Mouse (Mus musculus) heart, embryonic 14.5 days (tissue): ENCODE data around the gene Usp7. TPM values are rescaled to one million over a fixed set of nuclear protein-coding genes. Genes with fewer than 3 reads are reported as not detected.
"Not testable (repeated sequence)": the region's sequence is repeated elsewhere in the genome, so short reads cannot be mapped to it uniquely, and the experiment has no call there.

Source experiments
- ATAC-seq: fragments of 200-750 bp; cut with Nextera tagmentation; 2 replicates; pipeline ENCODE4 v1.8.0; 2017; ENCODE audit warnings: low read depth, moderate TSS enrichment; ENCODE audit not compliant: insufficient number of reproducible peaks, insufficient read depth, low FRiP score
- H3K27ac ChIP-seq, 2 experiments: fragments of 200-500 bp in 1 of 2; fragments of 300-500 bp in 1 of 2; sonication (generic) in 1 of 2; replicated peaks in 1 of 2; 2 replicates each; pipeline ENCODE4 v1.5.1; 2012 to 2014; ENCODE audit warnings: low read depth in 2 of 2, low read length in 2 of 2, control low read depth in 1 of 2, mild to moderate bottlenecking in 1 of 2, mixed read lengths in 1 of 2; ENCODE audit not compliant: control insufficient read depth in 1 of 2, insufficient read depth in 1 of 2
- H3K27me3 ChIP-seq: fragments of 300-500 bp; sonication (generic); 2 replicates; pipeline ENCODE4 v1.6.1; 2014; ENCODE audit warnings: mild to moderate bottlenecking, low read length, control low read depth; ENCODE audit not compliant: control insufficient read depth, insufficient read depth
- H3K36me3 ChIP-seq: fragments of 300-500 bp; sonication (generic); 2 replicates; pipeline ENCODE4 v1.6.1; 2014; ENCODE audit warnings: mild to moderate bottlenecking, control low read depth, low read length, mixed read lengths; ENCODE audit not compliant: control insufficient read depth, insufficient read depth
- H3K4me1 ChIP-seq, 2 experiments: fragments of 200-500 bp in 1 of 2; fragments of 300-500 bp in 1 of 2; sonication (generic) in 1 of 2; 2 replicates each; pipeline ENCODE4 v1.6.1; 2012 to 2014; ENCODE audit warnings: low read length in 2 of 2, control low read depth in 1 of 2, mixed read lengths in 1 of 2; ENCODE audit not compliant: control insufficient read depth in 2 of 2, insufficient read depth in 2 of 2
- H3K4me2 ChIP-seq: fragments of 300-500 bp; sonication (generic); 2 replicates; pipeline ENCODE4 v1.6.1; 2014; ENCODE audit warnings: mild to moderate bottlenecking, low read length
- H3K4me3 ChIP-seq, 2 experiments: fragments of 200-500 bp in 1 of 2; fragments of 300-500 bp in 1 of 2; sonication (generic) in 1 of 2; 2 replicates each; pipeline ENCODE4 v1.5.1; 2012 to 2014; ENCODE audit warnings: low read length in 2 of 2, mild to moderate bottlenecking in 2 of 2, control low read depth in 1 of 2, low read depth in 1 of 2, moderate library complexity in 1 of 2; ENCODE audit not compliant: control insufficient read depth in 1 of 2, insufficient read depth in 1 of 2
- H3K9ac ChIP-seq: fragments of 300-500 bp; sonication (generic); 2 replicates; pipeline ENCODE4 v1.6.1; 2014; ENCODE audit warnings: mild to moderate bottlenecking, low read length
- H3K9me3 ChIP-seq: fragments of 300-500 bp; sonication (generic); 2 replicates; pipeline ENCODE4 v1.6.1; 2016; ENCODE audit warnings: low read length, control low read depth; ENCODE audit not compliant: control insufficient read depth
- WGBS: fragments of 180-500 bp; shearing (Covaris S2); extraction: QIAGEN DNeasy Blood & Tissue Kit; methylation state at CpG from one replicate; pipeline ENCODE4 v1.1.7; 2014; 5-methylcytosine and 5-hydroxymethylcytosine counted together
- polyA plus RNA-seq: library from polyadenylated mRNA; unstranded; fragments of >200 nt; fragmentation: Nextera tagmentation; extraction: Ambion mirVana; gene quantifications from 2 replicates; pipeline ENCODE4 v1.2.1, GENCODE M21; 2014

Usp7 gene
- polyA plus RNA-seq, 1 experiment from 2014 or later = 28.3 TPM

- no peak for ATAC-seq
- Histone ChIP-seq H3K9ac (no peak overlapping the region), H3K4me3 (no peak overlapping the region), H3K36me3 (no peaks in the 10 kb centered on the region), H3K4me1 (no peaks in the 10 kb centered on the region; a peak in 1 of 4 replicates), H3K9me3 (no peaks in the 10 kb centered on the region), H3K27ac (no peak overlapping the region), H3K4me2 (no peak overlapping the region), H3K27me3 (no peaks in the 10 kb centered on the region)
- WGBS = 87% methylated on average over 2 of the region's 2 CpGs
These were observed 10.4 kb downstream of the Usp7 start for GRCm38 (mm10) chr16:8781660-8782059.

DNA sequence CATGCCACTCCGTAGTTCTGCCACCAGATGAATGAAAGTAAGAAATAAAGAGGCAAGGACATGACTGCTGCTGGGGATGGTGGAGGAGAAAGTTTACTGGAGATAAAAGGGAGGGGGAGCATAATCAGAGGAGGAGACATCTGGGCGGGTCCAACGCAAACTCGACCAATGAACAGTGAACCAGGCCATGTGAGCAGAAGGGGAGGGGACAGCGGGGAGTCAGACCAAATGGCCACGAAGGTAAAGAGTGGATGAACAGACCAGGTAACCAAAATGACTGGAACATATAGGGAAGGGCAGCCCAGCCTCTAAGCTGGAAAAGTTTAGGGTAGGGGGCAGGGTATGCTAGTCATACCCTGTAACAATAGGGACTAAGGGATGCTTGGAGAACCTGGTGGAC lies 10.9 kb downstream of the Usp7 start:
- H3K4me1 ChIP-seq = no peaks in the 10 kb centered on the region; a peak in 1 of 4 replicates
- no peaks in the 10 kb centered on the region for H3K36me3 ChIP-seq
- ATAC-seq = no peak
- H3K9ac ChIP-seq = no peak overlapping the region
- H3K27me3 ChIP-seq = no peaks in the 10 kb centered on the region
- H3K4me3 ChIP-seq = no peak overlapping the region
- H3K4me2 ChIP-seq = no peak overlapping the region
- WGBS = 60% methylated on average over 6 of the region's 6 CpGs
- H3K27ac ChIP-seq = no peak overlapping the region
- H3K9me3 ChIP-seq = no peaks in the 10 kb centered on the region

- 39% methylated on average over 3 of the region's 3 CpGs for WGBS
- H3K4me1 ChIP-seq = no peaks in the 10 kb centered on the region; a peak in 1 of 4 replicates
- ATAC-seq = no peak
- no peaks in the 10 kb centered on the region for H3K9me3 ChIP-seq
- H3K9ac ChIP-seq = no peak overlapping the region
- no peak overlapping the region for H3K4me2 ChIP-seq
- H3K27ac ChIP-seq = no peak overlapping the region
- H3K36me3 ChIP-seq = no peaks in the 10 kb centered on the region
- no peak overlapping the region for H3K4me3 ChIP-seq
- H3K27me3 ChIP-seq = no peaks in the 10 kb centered on the region
These were observed 11.9 kb downstream of the Usp7 start for GRCm38 (mm10) chr16:8780187-8780586.

DNA sequence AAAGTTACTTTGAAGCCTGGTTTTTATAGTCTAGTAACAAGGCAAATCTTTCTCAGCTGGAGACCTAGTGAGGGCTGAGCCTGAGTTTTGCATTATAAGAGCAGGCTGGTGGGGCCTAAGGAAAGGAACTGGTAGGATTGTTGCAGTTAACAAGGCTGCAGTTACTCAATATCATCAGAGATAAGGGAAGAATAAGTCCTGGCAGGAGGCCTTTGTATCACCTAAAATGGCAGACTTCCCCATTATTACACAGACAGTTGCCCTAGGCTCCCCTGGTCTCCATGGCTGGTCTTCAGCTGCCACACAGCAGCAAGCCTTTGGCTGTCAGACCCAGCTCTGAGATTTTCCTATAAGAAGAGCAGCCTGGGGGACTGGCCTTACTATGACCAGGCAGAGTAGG lies 13.4 kb downstream of the Usp7 start:
- no peak for ATAC-seq

DNA sequence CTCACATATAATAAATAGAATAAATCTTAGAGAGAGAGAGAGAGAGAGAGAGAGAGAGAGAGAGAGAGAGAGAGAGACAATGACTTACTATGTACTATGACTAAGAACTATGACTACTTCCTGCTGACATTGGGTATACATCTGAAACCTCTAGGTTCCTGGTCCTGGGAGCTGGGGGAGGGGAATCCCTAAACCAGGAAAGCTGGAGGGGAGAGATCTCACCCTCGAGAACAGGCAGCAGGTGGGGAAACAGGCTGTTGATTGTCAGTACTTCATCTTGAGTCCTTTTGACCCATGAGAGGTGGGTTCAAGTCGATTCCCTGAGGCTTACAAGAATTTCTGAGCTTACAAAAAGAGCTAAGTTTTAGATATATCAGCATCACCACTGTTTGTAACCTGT lies 14.9 kb downstream of the Usp7 start:
- H3K27me3 ChIP-seq = no peaks in the 10 kb centered on the region
- no peak overlapping the region for H3K4me2 ChIP-seq
- H3K36me3 ChIP-seq = no peaks in the 10 kb centered on the region
- H3K9ac ChIP-seq = no peak overlapping the region
- no peak for ATAC-seq
- no peak overlapping the region for H3K27ac ChIP-seq
- no peaks in the 10 kb centered on the region for H3K9me3 ChIP-seq
- H3K4me3 ChIP-seq = no peak overlapping the region
- no peaks in the 10 kb centered on the region; a peak in 1 of 4 replicates for H3K4me1 ChIP-seq
- WGBS = 60% methylated on average over 2 of the region's 2 CpGs

More for the DNA sequence above, 13.4 kb downstream of the Usp7 start:
- Histone ChIP-seq H3K27me3 (no peaks in the 10 kb centered on the region), H3K36me3 (no peaks in the 10 kb centered on the region), H3K4me3 (no peak overlapping the region), H3K9ac (no peak overlapping the region), H3K9me3 (no peaks in the 10 kb centered on the region), H3K4me1 (no peaks in the 10 kb centered on the region; a peak in 1 of 4 replicates), H3K27ac (no peak overlapping the region), H3K4me2 (no peak overlapping the region)

GRCm38 (mm10) chr16:8776634-8777033 lies 15.5 kb downstream of the Usp7 start:
- ATAC-seq = no peak
- H3K36me3 ChIP-seq = no peaks in the 10 kb centered on the region
- H3K4me2 ChIP-seq = no peak overlapping the region
- H3K27me3 ChIP-seq = no peaks in the 10 kb centered on the region
- 89% methylated on average over 11 of the region's 11 CpGs for WGBS
- H3K4me3 ChIP-seq = no peak overlapping the region
- H3K4me1 ChIP-seq = no peaks in the 10 kb centered on the region; a peak in 1 of 4 replicates
- H3K9me3 ChIP-seq = no peaks in the 10 kb centered on the region
- no peak overlapping the region for H3K9ac ChIP-seq
- H3K27ac ChIP-seq = no peak overlapping the region

DNA sequence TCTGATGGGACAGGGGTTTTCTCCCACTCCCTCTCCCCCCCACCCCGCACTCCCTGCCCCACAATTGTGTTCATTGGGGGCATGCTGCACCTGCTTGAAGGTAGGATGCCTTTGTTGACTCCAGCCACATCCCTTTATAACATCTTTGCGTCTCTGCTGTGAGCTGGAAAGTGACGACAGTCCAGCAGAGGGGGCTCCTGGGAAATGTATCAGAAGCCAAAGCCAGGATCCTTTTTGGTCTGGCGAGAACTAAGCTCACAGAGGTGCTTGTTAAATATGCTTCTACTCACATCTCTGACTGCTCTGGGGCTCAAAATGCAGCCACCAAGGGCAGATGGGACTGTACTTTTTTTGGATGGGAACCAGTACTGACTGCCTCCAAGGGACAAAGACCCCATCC lies 21.0 kb downstream of the Usp7 start:
- Histone ChIP-seq H3K9ac (no peak overlapping the region), H3K36me3 (no peaks in the 10 kb centered on the region), H3K4me3 (no peak overlapping the region), H3K4me1 (no peaks in the 10 kb centered on the region), H3K9me3 (no peaks in the 10 kb centered on the region), H3K27ac (no peak overlapping the region), H3K4me2 (no peak overlapping the region), H3K27me3 (no peaks in the 10 kb centered on the region)
- WGBS = 31% methylated on average over 4 of the region's 4 CpGs
- ATAC-seq = no peak

DNA sequence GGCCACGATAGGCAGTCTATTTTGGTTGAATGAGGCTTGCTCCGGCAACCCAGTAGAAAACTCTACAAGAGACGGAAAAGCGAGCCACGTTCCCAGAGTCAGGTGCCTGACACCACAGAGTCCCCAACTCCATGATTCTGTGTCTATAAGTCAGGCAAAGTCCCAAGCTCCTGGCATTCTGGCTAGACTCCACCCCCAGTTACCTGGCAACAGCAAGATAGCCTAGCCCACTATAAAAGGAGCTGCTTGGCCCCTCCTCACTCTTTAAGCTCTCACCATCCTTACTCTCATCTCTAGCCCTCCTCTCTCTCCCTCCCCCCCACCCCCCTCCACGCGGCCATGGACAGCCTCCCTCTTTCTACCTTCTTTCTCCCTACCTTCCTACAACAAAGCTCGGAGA lies 21.8 kb downstream of the Usp7 start:
- not testable (repeated sequence) for H3K9me3 ChIP-seq, H3K4me1 ChIP-seq, H3K4me3 ChIP-seq, H3K27ac ChIP-seq, H3K27me3 ChIP-seq, H3K36me3 ChIP-seq, H3K4me2 ChIP-seq, ATAC-seq, H3K9ac ChIP-seq
- WGBS = 33% methylated on average over 8 of the region's 8 CpGs
